Mouse (Mus musculus) bone marrow, adult 2 months (tissue): Measurements from ENCODE around the gene Igfbpl1. TPM values are rescaled to one million over a fixed set of nuclear protein-coding genes. Genes with fewer than 3 reads are reported as not detected.

Experiments
- H3K27ac ChIP-seq: fragments of 200-500 bp; 2 replicates; pipeline ENCODE4 v1.5.1; 2012; ENCODE audit warnings: low read depth, mild to moderate bottlenecking, control low read depth, inconsistent platforms, low read length; ENCODE audit not compliant: control insufficient read depth, poor library complexity, insufficient read depth
- H3K4me1 ChIP-seq: fragments of 200-500 bp; 2 replicates; pipeline ENCODE4 v1.6.1; 2011; ENCODE audit warnings: low read length; ENCODE audit not compliant: control insufficient read depth, insufficient read depth
- H3K4me3 ChIP-seq: fragments of 200-500 bp; replicated peaks from 2 replicates; pipeline ENCODE3; 2011; ENCODE audit warnings: mild to moderate bottlenecking, low read depth, low read length, control low read depth; ENCODE audit not compliant: control insufficient read depth
- CTCF ChIP-seq: fragments of 200-500 bp; IDR thresholded peaks from 2 replicates; pipeline ENCODE4 v1.5.1; 2011; ENCODE audit warnings: low read length, control low read depth; ENCODE audit not compliant: control insufficient read depth, insufficient read depth
- POLR2A ChIP-seq: fragments of 200-500 bp; IDR thresholded peaks from 2 replicates; pipeline ENCODE4 v1.6.1; 2011; ENCODE audit warnings: low read depth, mild to moderate bottlenecking, control low read depth, low read length, borderline replicate concordance; ENCODE audit not compliant: control insufficient read depth
- WGBS: fragments of 180-500 bp; shearing (Covaris S2); methylation state at CpG from one replicate; pipeline ENCODE4 v1.1.7; 2018; 5-methylcytosine and 5-hydroxymethylcytosine counted together
- polyA plus RNA-seq: library from polyadenylated mRNA; stranded (reverse); fragments of >200 nt; gene quantifications from 2 replicates; pipeline ENCODE4 v1.2.4, GENCODE M21; 2011; ENCODE audit warnings: low replicate concordance; ENCODE audit not compliant: missing spikeins, insufficient read depth, insufficient read length

Gene Igfbpl1
- polyA plus RNA-seq, 1 experiment: 1.6 TPM

- no peak overlapping the region for H3K27ac ChIP-seq
- no peak overlapping the region for H3K4me3 ChIP-seq
- TF ChIP-seq CTCF (no peak), POLR2A (no peak)
- WGBS: 84% methylated on average over 4 of the region's 4 CpGs
- no peaks in the 10 kb centered on the region for H3K4me1 ChIP-seq
Measured at GRCm38 (mm10) chr4:45762600-45762999, 64.1 kb downstream of the Igfbpl1 start.

Other genes starting within 250 kb of the Igfbpl1 start
- gene Aldh1b1, start 27.9 kb downstream of the Igfbpl1 start, polyA plus RNA-seq: 2.3 and 13.1 TPM in 2 replicates
- not detected in 2 replicates for gene Stra6l, start 21.7 kb upstream of the Igfbpl1 start, polyA plus RNA-seq
- 1.0 and 1.4 TPM in 2 replicates for gene Ccdc180, start 63.4 kb upstream of the Igfbpl1 start, polyA plus RNA-seq
- 8.6 and 15.2 TPM in 2 replicates for gene Tdrd7, start 138.4 kb upstream of the Igfbpl1 start, polyA plus RNA-seq
- gene Tmod1, start 212.0 kb upstream of the Igfbpl1 start, polyA plus RNA-seq: 41.9 and 46.9 TPM in 2 replicates